Mouse (Mus musculus) heart, adult 8-10 months (tissue): ENCODE results near the gene Anapc5. TPM values are rescaled to one million over a fixed set of nuclear protein-coding genes. Genes with fewer than 3 reads are reported as not detected.

Experiments
- DNase-seq: peaks from one replicate; pipeline ENCODE4 v3.0.0; 2022; ENCODE audit warnings: low spot score
- total RNA-seq, 4 experiments: library from RNA; stranded (reverse); gene quantifications; 2 replicates each; pipeline ENCODE4 v1.2.4; 2022

Anapc5 gene
- total RNA-seq, result 100 to 1,000 TPM; 151 to 179 (median 164) TPM

DNA sequence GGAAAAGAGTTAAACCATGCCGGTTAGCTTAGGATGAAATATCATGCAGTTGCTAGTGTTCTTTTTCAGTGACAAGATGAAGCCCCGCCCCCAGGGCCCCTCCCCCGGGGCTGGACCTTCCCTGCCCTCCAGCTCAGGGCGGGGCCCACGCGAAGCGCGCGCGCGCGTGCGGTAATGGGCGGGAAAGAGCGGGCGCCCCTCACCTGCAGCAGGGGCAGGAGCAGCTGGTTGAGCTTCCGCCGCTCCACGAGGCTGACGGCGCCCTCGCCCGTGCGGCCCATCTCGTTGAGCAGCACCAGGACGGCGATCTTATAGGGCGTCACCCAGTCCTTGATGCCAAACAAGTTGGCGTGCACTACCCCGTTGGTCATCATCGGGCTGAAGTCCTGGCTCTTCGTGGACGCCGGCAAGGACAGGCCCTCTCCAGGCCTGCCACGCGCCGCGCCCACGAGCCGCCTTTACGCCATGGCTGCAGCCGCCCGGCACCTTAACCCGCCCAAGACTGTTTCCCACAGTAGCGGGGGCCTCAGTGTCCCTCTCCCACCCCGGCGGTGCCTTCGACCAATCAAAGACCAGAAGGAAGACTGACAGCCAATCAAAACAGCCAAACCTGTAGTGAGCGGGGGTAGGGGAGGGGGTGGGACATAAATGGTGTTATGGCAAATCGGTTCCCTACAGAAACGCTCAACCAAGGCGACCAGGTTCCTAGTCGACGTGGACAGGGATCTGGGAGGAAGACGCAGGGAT is at the start of gene Anapc5:
Gene Anapc5, minus strand, starts transcription at position 563 of the 747 bp plus-strand sequence.
- DNase-seq, result peak; percentile 95

- no peak for DNase-seq
Observed at GRCm38 (mm10) chr5:122863053-122863452, 41.9 kb upstream of the Anapc5 start.

- no peak for DNase-seq
Observed at GRCm38 (mm10) chr5:122855858-122856257, 34.7 kb upstream of the Anapc5 start.

GRCm38 (mm10) chr5:122852611-122853010 is 31.5 kb upstream of the Anapc5 start:
- DNase-seq, result no peak

DNA sequence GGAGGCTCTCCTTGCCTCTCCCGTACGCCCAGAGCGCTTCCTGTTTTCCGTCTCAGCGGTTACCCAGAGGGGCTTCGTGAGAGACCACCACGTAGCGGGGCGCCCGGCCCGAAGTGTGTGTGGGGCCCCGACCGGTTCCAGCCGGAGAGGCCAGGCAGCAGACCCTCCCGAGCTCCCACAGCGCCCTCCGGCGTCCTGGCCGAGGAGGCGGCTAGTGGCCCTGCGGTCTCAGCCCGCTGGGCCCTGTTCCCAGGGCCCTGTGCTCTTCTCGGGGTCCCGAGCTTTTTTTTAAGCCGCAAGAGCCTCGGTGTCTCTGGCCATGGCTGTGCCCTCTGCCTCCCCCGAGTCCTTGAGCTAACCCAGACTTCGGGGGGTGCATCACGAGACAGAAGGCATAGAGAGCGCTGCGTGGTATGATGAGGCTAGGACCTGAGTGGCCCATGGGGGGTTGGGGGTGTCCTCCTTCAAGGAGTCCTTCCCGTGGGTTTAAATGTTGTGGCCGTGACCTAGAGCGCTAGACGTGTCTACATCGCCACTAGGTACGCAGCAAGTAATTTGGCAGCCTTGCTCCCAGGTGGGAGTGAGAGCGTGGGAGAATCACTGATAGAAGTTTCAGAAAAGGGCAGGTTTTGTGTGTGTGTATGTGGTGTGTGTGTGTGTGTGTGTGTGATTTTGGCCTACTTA is 29.3 kb upstream of the Anapc5 start:
- DNase-seq, result no peak

DNA sequence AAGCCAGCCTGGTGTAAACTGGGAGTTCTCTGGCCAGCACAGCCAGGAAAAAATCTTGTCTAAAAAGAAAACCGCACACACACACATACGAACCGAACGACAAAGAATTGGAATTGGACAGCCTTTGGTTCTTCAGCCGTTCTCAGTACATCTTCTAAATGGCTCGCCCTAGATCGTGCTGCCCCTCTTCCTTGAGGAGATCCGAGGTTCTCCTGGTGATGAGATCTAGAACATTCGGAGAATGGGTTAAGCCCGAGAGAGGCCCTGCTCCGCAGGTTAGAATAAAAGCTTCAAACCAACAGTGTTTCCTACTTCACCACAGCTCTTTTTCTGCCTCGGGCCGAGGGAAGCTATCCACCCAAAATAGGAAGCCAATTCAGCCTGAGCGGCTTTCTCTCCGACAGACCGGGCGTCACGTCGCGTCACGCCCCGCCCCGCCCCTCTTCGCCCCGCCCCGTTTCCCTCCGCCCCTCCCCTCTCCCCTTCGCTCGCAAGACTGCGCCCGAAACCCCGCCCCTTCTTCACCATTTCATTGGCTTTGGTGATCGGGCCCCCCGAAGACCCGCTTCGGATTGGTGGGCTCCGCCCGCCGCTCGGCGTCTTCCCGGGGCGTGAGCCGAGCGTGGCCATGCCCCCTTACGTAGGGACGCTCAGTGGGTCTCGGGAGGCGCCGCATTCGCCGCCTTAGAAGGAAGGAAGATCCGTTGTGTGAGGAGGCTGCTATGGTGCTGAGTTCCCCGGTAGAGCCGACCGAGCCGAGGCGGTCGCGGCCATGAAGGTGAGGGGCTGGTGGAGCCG is 28.6 kb upstream of the Anapc5 start, which contains the start of gene Rnf34:
Gene Rnf34, plus strand, starts transcription at position 528 of the 798 bp plus-strand sequence.
- DNase-seq, result peak; percentile 94

- no peak for DNase-seq
Observed at GRCm38 (mm10) chr5:122843799-122844198, 22.7 kb upstream of the Anapc5 start.

GRCm38 (mm10) chr5:122841126-122841525 is 20.0 kb upstream of the Anapc5 start:
- DNase-seq, result no peak

GRCm38 (mm10) chr5:122832996-122833395 is 11.9 kb upstream of the Anapc5 start:
- no peak for DNase-seq

DNA sequence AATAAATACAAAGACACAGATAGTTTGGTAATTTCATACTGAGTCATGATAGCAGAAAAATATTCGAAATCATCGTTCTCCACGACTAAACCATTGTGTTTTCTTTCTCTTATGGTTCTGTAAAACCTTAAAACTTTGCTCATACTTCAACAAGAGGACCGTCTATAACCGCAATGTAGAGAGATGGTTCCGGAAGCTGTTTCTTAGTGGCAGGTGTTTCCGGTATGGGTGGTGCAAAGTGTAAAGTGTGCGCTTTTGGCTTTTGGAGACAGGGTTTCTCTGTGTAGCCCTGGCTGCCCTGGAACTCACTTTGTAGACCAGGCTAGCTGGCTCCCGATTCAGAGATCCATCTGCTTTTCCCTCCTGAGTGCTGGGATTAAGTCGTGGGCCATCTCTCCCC is 11.4 kb upstream of the Anapc5 start:
- DNase-seq, result no peak

DNA sequence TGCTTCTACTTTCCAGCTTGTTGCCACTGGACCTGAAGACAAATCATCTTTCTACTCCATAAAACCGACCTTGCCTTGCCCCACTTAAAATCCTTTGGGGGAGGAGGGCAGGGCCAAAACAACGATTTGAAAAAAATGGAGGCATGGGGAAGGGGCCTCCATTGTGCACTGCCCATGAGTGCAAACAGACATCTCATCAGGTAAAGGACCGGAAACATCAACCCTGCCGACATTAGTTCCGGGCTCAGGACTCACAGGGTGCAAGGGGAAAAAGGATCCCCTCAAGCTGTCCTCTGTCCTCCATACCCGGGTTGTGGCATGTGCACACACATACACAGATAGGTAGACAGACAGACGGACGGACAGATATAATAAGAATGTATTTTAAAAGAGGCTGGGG is 4.0 kb upstream of the Anapc5 start:
- DNase-seq, result no peak

DNA sequence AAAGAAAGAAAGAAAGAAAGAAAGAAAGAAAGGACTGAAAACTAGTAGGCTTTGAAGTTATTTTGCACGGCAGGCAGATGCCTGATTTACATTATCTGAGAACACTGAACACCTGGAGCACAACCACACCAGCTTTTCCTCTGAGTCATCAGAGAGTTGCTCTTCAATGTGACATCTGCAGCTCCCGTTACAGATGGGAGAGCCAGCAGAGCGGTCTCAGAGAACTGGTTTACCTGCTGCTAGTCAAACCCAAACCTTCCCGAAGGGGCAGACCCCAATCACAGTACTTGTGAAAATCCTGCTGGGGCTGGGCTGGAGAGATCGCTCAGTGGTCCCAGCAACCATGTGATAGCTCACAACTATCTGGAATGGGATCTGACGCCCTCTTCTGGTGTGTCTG is 3.3 kb upstream of the Anapc5 start:
- no peak for DNase-seq

DNA sequence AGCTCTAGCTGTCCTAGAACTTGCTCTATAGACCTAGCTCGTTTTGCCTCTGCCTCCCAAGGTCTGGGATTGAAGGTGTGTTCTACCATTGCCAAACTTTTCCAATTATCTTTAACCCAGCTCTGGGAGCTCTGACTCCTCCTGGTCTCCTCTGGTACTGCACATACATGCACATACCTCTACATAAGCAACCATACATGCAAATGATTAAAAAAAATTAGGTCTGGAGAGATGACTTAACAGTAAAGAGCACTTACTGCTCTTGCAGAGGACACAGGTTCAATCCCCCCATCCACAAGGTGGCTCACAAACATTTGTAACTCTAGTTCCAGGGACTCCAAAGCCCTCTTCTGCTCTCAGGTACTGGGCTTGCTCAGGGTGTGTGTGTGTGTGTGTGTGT is 2.8 kb upstream of the Anapc5 start:
- no peak for DNase-seq

DNA sequence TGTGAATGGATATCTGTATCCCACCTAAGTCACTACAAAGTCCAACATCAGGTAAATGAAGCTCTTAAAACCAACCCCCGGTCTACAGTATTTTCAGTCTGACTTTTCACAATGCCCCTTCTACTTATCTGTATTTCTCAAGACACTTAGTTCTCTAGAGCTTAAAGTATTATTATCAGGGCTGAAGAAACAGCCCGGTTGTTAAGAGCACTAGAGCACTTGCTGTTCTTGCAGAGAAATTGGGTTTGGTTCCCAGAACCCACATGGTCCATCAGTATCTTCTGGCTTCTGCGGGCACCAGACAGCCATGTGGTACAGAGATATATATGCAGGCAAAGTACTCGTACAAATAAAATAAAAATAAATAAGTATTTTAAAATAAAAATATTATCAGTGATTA is 1.3 kb upstream of the Anapc5 start:
- DNase-seq, result no peak

DNA sequence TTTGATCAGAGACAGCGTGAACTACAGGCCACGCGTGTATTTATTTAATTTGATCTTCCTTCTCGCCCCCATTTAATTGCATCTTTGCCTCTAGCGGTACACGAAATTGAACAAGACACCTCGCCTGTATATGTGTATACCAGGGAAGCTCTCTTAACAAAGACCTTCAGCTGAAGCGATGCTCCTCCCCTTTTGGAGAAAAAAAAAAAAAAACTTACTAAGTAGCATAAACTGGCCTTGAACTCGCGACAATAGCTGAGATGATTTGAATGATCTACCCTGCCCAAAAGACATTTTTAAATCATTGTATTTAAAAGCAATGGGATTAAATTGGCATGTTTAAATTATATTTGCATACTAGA is 366 bp upstream of the Anapc5 start:
- no peak for DNase-seq

- no peak for DNase-seq
Observed at GRCm38 (mm10) chr5:122812699-122813098, 8.4 kb downstream of the Anapc5 start.

DNA sequence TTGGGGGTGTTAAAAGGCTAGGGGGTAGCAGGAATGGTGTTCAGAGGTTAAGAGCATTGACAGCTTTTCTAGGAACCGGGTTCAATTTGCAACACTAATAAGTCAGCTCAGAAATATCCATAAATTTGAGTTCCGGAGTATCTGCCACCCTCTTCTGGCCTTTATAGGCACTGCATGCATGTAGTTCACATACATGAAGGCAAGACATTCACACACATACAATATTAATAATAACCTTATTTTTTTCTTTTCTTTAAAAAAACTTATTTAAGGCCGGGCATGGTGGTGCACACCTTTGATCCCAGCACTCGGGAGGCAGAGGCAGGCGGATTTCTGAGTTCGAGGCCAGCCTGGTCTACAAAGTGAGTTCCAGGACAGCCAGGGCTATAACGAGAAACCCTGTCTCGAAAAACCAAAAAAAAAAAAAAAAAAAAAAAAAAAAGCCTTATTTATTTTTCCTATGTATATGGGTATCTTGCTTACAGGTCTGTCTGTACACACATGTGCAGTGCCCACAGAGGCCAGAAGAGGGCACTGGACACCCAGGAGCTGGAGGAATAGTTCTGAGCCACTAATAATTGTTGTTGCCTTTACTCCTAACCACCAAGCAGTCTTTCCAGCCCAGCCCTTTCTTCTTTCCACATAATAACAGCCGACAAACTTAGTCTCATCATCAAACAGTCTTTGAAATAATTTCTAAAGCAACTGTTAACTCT is 9.6 kb downstream of the Anapc5 start:
- peak; percentile 48 for DNase-seq

GRCm38 (mm10) chr5:122805503-122805902 is 15.6 kb downstream of the Anapc5 start:
- DNase-seq, result no peak

GRCm38 (mm10) chr5:122802706-122803105 is 18.4 kb downstream of the Anapc5 start:
- DNase-seq, result no peak

- no peak for DNase-seq
Observed at GRCm38 (mm10) chr5:122801684-122802083, 19.5 kb downstream of the Anapc5 start.

GRCm38 (mm10) chr5:122800345-122801010 is 20.7 kb downstream of the Anapc5 start:
- no peak for DNase-seq
